Mouse (Mus musculus) C2C12 (cell line): ENCODE measurements around the gene Izumo2. TPM values are rescaled to one million over a fixed set of nuclear protein-coding genes. Genes with fewer than 3 reads are reported as not detected.

Source experiments
- H3K27me3 ChIP-seq: one replicate; pipeline ENCODE4 v1.6.1; 2011; ENCODE audit not compliant: control insufficient read depth, insufficient read depth, insufficient read length
- H3K36me3 ChIP-seq: one replicate; pipeline ENCODE4 v1.6.1; 2011; ENCODE audit not compliant: control insufficient read depth, insufficient read depth
- H3K4me3 ChIP-seq: one replicate; pipeline ENCODE4 v1.5.1; 2011; ENCODE audit warnings: mild to moderate bottlenecking, control low read depth; ENCODE audit not compliant: poor library complexity, insufficient read depth, severe bottlenecking
- H3K79me2 ChIP-seq: one replicate; pipeline ENCODE4 v1.6.1; 2011; ENCODE audit not compliant: control insufficient read depth, insufficient read depth
- H3K79me3 ChIP-seq: one replicate; pipeline ENCODE4 v1.6.1; 2011; ENCODE audit warnings: low read depth, control low read depth
- H3ac ChIP-seq: one replicate; pipeline ENCODE3; 2011; ENCODE audit warnings: low read depth; ENCODE audit not compliant: control insufficient read depth, insufficient read length
- CEBPB ChIP-seq: IDR thresholded peaks from one replicate; pipeline ENCODE4 v1.6.1; 2011; ENCODE audit warnings: low read depth, mild to moderate bottlenecking, control low read depth, moderate library complexity
- CTCF ChIP-seq: IDR thresholded peaks from one replicate; pipeline ENCODE4 v1.5.1; 2011; ENCODE audit not compliant: control insufficient read depth, insufficient read depth, insufficient read length
- FOSL1 ChIP-seq: IDR thresholded peaks from one replicate; pipeline ENCODE4 v1.8.0; 2011; ENCODE audit warnings: mild to moderate bottlenecking, low read length; ENCODE audit not compliant: poor library complexity, insufficient read depth, severe bottlenecking
- MAX ChIP-seq: IDR thresholded peaks from one replicate; pipeline ENCODE4 v1.6.1; 2011; ENCODE audit warnings: mild to moderate bottlenecking, control low read depth
- MYOD1 ChIP-seq: IDR thresholded peaks from one replicate; pipeline ENCODE4 v1.6.1; 2011; ENCODE audit warnings: low read depth; ENCODE audit not compliant: control insufficient read depth, insufficient read length
- MYOG ChIP-seq: IDR thresholded peaks from one replicate; pipeline ENCODE4 v1.6.1; 2011; ENCODE audit not compliant: control insufficient read depth, insufficient read length; ENCODE audit errors: extremely low read depth
- USF1 ChIP-seq: IDR thresholded peaks from one replicate; pipeline ENCODE4 v1.6.1; 2011; ENCODE audit warnings: low read depth, mild to moderate bottlenecking, control low read depth, moderate library complexity
- polyA plus RNA-seq: library from polyadenylated mRNA; unstranded; fragments of >200 nt; fragmentation: generic; extraction: Trizol; gene quantifications from one replicate; pipeline ENCODE4 v1.2.1, GENCODE M21; 2012; ENCODE audit warnings: missing spikeins

Gene Izumo2
- polyA plus RNA-seq, 1 experiment = not detected

- TF ChIP-seq USF1 = no peak
- TF ChIP-seq MYOG = no peak
- no peak for TF ChIP-seq CEBPB
- no peak for TF ChIP-seq MYOD1
- TF ChIP-seq MAX = no peak
- TF ChIP-seq CTCF = no peak
- no peak for TF ChIP-seq FOSL1
- Histone ChIP-seq H3K36me3 (no peaks in the 10 kb centered on the region), H3K4me3 (no peak overlapping the region), H3K27me3 (peaks cover 10% of the 10 kb centered on the region), H3ac (no peak overlapping the region), H3K79me3 (no peaks in the 10 kb centered on the region), H3K79me2 (no peaks in the 10 kb centered on the region)
Observed at GRCm38 (mm10) chr7:44689331-44689730, 19.2 kb upstream of the Izumo2 start.

- Histone ChIP-seq H3ac (no peak overlapping the region), H3K36me3 (no peaks in the 10 kb centered on the region), H3K4me3 (no peak overlapping the region), H3K79me2 (no peaks in the 10 kb centered on the region), H3K79me3 (no peaks in the 10 kb centered on the region), H3K27me3 (no peaks in the 10 kb centered on the region)
- TF ChIP-seq CEBPB (no peak), MYOD1 (no peak), MYOG (no peak), USF1 (no peak), MAX (no peak), FOSL1 (no peak), CTCF (no peak)
Observed at GRCm38 (mm10) chr7:44693427-44694175, 14.9 kb upstream of the Izumo2 start.

- Histone ChIP-seq H3K4me3 (no peak overlapping the region), H3K79me3 (no peaks in the 10 kb centered on the region), H3ac (no peak overlapping the region), H3K79me2 (no peaks in the 10 kb centered on the region), H3K27me3 (no peaks in the 10 kb centered on the region), H3K36me3 (no peaks in the 10 kb centered on the region)
- TF ChIP-seq MAX = no peak
- TF ChIP-seq CTCF = no peak
- no peak for TF ChIP-seq FOSL1
- TF ChIP-seq MYOD1 = no peak
- TF ChIP-seq CEBPB = no peak
- no peak for TF ChIP-seq MYOG
- TF ChIP-seq USF1 = no peak
Observed at GRCm38 (mm10) chr7:44695223-44695622, 13.3 kb upstream of the Izumo2 start.

GRCm38 (mm10) chr7:44697191-44697710, 11.3 kb upstream of the Izumo2 start:
- Histone ChIP-seq H3K36me3 (no peaks in the 10 kb centered on the region), H3K79me3 (no peaks in the 10 kb centered on the region), H3K4me3 (no peak overlapping the region), H3ac (no peak overlapping the region), H3K27me3 (no peaks in the 10 kb centered on the region), H3K79me2 (no peaks in the 10 kb centered on the region)
- no peak for TF ChIP-seq CEBPB
- peak; percentile 96 for TF ChIP-seq MYOD1
- no peak for TF ChIP-seq MYOG

- H3K79me2 ChIP-seq = no peaks in the 10 kb centered on the region
- TF ChIP-seq MYOG = no peak
- TF ChIP-seq CEBPB = no peak
- no peak for TF ChIP-seq USF1
- TF ChIP-seq FOSL1 = no peak
- no peak for TF ChIP-seq MYOD1
- no peak for TF ChIP-seq CTCF
- TF ChIP-seq MAX = no peak
- H3K79me3 ChIP-seq = no peaks in the 10 kb centered on the region
- no peaks in the 10 kb centered on the region for H3K27me3 ChIP-seq
- H3ac ChIP-seq = no peak overlapping the region
- no peaks in the 10 kb centered on the region for H3K36me3 ChIP-seq
- H3K4me3 ChIP-seq = no peak overlapping the region
Observed at GRCm38 (mm10) chr7:44697980-44698379, 10.6 kb upstream of the Izumo2 start.

- Histone ChIP-seq H3K79me2 (no peaks in the 10 kb centered on the region), H3ac (no peak overlapping the region), H3K4me3 (no peak overlapping the region), H3K27me3 (no peaks in the 10 kb centered on the region), H3K79me3 (no peaks in the 10 kb centered on the region), H3K36me3 (no peaks in the 10 kb centered on the region)
- TF ChIP-seq CEBPB (no peak), CTCF (peak; percentile 17)
Observed at GRCm38 (mm10) chr7:44701921-44702320, 6.6 kb upstream of the Izumo2 start.
